Mouse (Mus musculus) embryonic fibroblast, embryonic 13.5 days (primary cell): Measurements from ENCODE around the gene Usp43. TPM values are rescaled to one million over a fixed set of nuclear protein-coding genes. Genes with fewer than 3 reads are reported as not detected.

ENCODE experiments used
- H3K27ac ChIP-seq: 2 replicates; pipeline ENCODE4 v1.5.1; 2012; ENCODE audit warnings: low read length, control low read depth, inconsistent platforms; ENCODE audit not compliant: insufficient read depth
- H3K4me1 ChIP-seq: 2 replicates; pipeline ENCODE4 v1.6.1; 2011; ENCODE audit warnings: low read length; ENCODE audit not compliant: control insufficient read depth, insufficient read depth
- H3K4me3 ChIP-seq: 2 replicates; pipeline ENCODE4 v1.5.1; 2011; ENCODE audit warnings: mild to moderate bottlenecking, control low read depth, low read length; ENCODE audit not compliant: insufficient read depth
- CTCF ChIP-seq: IDR thresholded peaks from 2 replicates; pipeline ENCODE4 v1.5.1; 2011; ENCODE audit warnings: mild to moderate bottlenecking, control low read depth, low read length, moderate library complexity, borderline replicate concordance; ENCODE audit not compliant: insufficient read depth
- POLR2A ChIP-seq: IDR thresholded peaks from 2 replicates; pipeline ENCODE4 v1.6.1; 2011; ENCODE audit warnings: low read depth, mild to moderate bottlenecking, control low read depth, low read length, moderate library complexity
- polyA plus RNA-seq: library from polyadenylated mRNA; stranded (reverse); fragments of >200 nt; gene quantifications from 2 replicates; pipeline ENCODE4 v1.2.4, GENCODE M21; 2011; ENCODE audit warnings: low read depth; ENCODE audit not compliant: missing spikeins, insufficient read length

Usp43 gene
- polyA plus RNA-seq, 1 experiment, result not detected

DNA sequence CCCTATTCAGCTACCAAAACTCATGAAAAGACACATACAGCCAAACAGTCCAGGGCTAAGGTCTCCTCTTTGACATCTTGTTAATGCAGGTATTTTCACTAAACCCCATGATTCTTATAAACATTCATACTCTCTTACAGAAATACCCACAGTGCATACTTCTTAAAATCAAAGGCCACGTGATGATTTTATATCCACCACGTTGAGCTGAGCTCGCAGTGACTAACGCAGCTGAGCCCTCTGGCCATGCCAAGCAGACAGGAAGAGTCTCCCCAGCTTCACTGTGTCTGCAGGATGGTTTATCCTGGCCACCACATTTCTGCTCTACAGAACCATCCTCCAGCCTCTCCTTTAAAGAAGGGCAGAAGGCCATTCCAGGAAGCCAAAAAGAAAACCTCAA, 18.2 kb downstream of the Usp43 start:
- H3K27ac ChIP-seq, result no peak overlapping the region
- H3K4me3 ChIP-seq, result no peak overlapping the region
- no peaks in the 10 kb centered on the region for H3K4me1 ChIP-seq
- no peak for TF ChIP-seq CTCF
- no peak for TF ChIP-seq POLR2A

DNA sequence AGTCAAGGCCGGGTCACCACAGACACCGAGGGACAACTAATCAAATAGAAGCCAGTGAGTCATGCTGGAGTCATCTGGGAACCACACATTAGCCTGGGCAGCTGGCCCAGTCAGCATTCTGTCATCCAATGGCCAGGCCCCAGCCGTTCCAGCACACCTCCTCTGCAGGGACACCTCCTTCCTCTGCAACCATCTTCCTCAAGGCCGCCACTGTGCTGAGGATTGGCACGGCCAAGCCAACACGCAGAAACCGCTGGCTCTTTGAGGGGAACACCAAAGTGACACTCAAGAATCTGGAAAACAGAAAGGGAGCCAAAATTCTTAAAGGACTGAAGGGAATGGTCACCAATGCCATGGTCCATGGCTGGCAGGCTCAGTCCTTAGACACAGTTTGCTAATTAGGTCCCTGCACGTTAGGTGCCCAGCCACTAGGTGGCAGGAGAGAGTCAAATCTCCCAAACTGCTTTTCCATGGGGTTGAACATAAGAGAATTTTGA, 24.8 kb downstream of the Usp43 start:
- no peak overlapping the region for H3K4me3 ChIP-seq

DNA sequence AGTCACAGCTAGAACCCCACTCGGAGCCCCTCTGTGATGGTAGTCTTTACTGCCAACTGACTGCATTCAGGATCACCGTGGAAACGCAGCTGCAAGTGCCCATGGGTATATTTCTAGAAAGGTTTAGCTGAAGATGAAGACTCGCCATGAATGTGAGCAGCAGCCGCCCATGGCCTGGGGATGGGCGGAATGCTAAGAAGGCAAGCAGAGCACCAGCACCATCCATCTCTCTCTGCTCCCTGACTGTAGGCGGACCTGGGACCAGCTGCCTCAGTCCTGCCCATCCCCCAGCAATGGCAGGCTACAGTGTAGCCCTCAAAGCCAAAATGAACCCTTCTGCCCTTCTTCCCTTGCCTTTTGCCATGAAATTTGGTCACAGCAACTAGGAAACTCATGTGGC, 26.3 kb downstream of the Usp43 start:
- Histone ChIP-seq H3K4me3 (no peak overlapping the region), H3K27ac (no peak overlapping the region), H3K4me1 (peaks cover 5% of the 10 kb centered on the region; the same call in 1 of the 2 replicates)
- TF ChIP-seq CTCF, result no peak
- no peak for TF ChIP-seq POLR2A

More for the DNA sequence above, 24.8 kb downstream of the Usp43 start:
- Histone ChIP-seq H3K27ac (no peak overlapping the region), H3K4me1 (peaks cover 5% of the 10 kb centered on the region; the same call in 1 of the 2 replicates)
- peak; percentile 70; the same call in 1 of the 2 replicates for TF ChIP-seq CTCF
- TF ChIP-seq POLR2A, result no peak

DNA sequence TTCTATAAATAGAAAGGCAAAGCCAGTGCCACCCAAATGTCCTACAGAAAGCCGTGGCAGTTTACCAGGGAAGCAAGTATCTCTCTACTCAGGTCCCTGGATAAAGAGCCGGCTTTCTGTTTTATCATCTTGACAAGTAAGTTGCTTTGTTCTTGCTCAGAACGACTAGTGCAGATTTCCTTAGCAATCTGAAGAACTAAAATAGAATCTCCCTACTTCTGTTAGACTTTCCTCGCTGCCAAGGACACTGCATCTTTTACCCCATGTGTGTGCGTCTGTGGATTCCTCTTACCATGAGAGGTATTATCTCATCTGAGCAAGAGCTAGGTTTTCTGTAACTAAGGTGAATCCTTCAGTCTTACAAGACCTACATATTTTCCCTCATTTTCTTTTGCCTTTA, 33.4 kb downstream of the Usp43 start:
- TF ChIP-seq CTCF (no peak), POLR2A (no peak)
- H3K27ac ChIP-seq, result no peak overlapping the region
- H3K4me1 ChIP-seq, result no peaks in the 10 kb centered on the region
- H3K4me3 ChIP-seq, result no peak overlapping the region

DNA sequence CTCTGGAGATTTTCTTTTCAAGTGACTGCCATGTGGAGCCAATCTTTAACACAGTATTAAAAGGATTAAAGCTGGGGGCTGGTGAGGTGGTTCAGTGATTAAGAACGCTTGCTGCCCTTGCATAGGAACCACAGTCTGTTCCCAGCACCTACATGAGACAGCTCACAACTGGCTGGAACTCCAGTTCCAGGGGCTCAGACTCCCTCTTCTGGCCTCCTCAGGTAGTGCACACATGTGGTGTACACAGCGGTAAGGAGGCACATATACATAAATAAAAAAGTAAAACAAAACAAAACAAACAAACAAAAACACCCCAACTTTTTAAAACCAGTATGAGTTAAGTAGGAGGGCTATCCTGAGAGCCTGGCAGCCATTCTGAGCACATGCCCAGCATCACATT, 36.0 kb downstream of the Usp43 start:
- TF ChIP-seq CTCF (no peak), POLR2A (no peak)
- H3K27ac ChIP-seq, result no peak overlapping the region
- H3K4me1 ChIP-seq, result no peaks in the 10 kb centered on the region
- H3K4me3 ChIP-seq, result no peak overlapping the region

DNA sequence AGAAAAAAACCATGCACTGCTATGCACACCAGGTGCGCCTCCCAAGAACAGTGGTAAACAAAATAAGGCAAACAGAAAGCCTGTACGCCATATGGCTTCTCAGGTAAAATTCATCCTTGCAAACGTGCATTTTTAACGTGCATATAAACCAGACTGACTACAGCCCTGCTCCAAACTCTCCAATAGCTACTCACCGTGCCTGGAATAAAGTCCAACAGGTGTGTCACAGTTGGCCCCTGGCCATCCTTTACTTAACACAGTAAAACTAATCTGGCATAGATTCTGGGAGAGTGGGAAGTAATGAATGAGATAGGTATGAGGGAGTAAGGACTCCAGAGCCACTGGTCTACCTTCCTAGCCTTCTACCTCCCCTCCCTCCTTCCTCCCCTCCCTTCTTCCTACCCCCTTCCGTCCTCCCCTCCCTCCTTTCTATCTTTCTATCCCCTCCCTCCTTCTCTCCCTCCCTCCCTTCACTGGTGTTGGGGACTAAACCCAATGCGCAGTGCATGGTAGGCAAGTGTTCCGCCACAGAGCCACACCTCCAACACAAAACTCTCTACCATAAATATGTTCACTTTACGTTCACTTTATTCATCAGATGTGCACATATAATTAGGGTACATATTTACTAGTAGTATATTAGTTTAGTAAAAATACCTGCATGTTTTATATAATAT, 56.3 kb downstream of the Usp43 start:
- Histone ChIP-seq H3K4me3 (no peak overlapping the region), H3K27ac (no peak overlapping the region), H3K4me1 (peaks cover 7% of the 10 kb centered on the region)
- TF ChIP-seq POLR2A (no peak), CTCF (no peak)

DNA sequence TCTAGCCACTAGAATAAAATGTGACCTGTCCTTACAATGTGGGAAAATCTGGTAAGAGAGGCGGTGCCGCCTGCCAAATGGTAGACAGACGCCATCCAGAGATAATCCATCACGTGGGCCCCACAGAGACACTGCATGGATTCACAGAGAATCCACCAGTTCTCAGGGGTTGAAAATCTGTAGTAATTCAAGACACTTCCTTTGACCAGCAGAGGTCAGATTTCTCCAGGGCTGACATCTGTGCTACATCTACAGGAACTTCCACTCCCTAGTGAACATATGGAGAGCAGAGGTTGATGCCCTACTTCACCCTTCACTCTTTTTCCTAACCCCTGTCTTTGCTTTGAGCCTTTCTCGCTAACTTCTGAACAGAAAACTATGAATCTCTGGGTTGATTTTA, 56.9 kb downstream of the Usp43 start:
- Histone ChIP-seq H3K4me1 (peaks cover 7% of the 10 kb centered on the region), H3K27ac (no peak overlapping the region), H3K4me3 (no peak overlapping the region)
- TF ChIP-seq POLR2A (no peak), CTCF (no peak)

DNA sequence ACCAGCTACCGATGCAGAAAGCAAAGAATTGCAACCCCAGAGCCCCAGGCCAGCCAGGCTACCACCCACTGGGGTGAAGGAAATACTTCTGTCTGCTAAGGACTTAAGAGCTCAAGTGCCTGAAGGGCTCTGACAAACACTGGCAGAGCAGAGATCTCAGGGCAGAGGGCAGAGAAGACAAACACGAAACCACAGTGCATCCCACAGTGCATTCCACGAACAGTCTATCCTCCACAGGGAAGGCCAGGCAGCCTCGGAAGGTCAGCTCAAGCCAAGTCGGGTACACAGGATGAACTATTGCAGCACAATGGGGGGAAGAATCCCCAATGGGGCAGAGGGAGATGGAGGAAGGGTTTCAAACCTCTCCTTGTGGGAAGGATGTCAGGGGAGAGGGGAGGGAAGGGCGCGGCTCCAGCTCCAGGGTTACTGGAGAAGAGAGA, 60.5 kb downstream of the Usp43 start:
- no peak overlapping the region for H3K27ac ChIP-seq
- no peak for TF ChIP-seq POLR2A
- no peak for TF ChIP-seq CTCF

DNA sequence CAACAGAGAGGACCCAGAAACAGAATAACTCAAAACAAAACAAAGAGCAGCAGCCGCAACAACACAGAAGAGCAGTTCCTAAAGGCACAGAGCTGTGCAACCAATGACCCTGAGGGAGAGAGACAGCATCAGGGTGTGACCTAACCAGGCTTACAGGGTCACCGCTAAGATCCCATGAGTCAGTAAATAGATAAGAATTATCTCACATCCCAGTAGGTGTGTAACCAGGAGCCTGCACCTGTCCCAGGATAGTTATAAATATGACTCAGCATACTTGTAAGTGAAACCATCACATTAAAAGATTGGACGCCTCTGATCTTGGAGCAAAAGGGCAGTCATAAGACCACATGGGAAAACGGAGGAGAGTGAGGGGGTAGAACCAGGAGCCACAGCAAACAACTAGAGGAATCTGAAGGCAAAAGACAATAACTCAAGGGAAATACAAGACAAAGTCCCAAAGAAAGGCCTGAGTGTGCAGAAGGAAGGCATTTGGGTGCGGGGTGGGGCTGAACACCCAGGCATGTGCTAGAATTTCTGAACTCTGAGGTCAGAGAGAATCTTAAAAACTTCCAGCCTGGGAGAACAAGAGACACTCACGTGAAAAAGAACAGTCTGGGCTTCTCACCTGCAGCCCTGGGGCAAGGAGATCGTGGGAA, 61.1 kb downstream of the Usp43 start:
- Histone ChIP-seq H3K4me1 (peaks cover 7% of the 10 kb centered on the region), H3K4me3 (no peak overlapping the region), H3K27ac (no peak overlapping the region)
- TF ChIP-seq CTCF (no peak), POLR2A (no peak)

More for the DNA sequence above, 60.5 kb downstream of the Usp43 start:
- peaks cover 7% of the 10 kb centered on the region for H3K4me1 ChIP-seq
- H3K4me3 ChIP-seq, result no peak overlapping the region

DNA sequence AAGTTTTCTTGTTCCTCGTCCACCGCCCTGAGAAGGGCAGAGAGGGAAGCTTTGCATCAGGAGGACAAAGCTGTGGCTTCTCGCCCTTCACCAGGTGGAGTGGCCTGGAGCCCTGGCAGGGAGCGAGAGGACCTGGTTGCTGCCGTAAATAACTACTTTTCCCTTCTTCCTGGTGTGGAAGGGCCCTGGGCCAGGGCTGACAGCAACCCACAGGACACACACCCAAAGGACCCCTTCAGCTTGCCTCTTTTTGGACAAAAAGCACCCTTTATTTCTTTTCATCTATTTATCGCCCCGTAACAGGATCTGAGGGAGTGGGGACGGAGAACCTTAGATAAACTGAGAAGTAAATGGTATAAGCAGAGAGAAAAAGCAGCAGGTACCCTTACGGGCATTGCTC, 63.4 kb downstream of the Usp43 start:
- Histone ChIP-seq H3K4me3 (no peak overlapping the region), H3K4me1 (peaks cover 7% of the 10 kb centered on the region), H3K27ac (no peak overlapping the region)
- TF ChIP-seq POLR2A (no peak), CTCF (no peak)
